Mouse (Mus musculus) spleen, embryonic (tissue): Measurements from ENCODE around the gene Rtca.

Experiments
- CTCF ChIA-PET: fragments of 350-600 bp; sonication (Branson Sonifier 250); formaldehyde crosslinking; loops from one replicate; lab custom pipeline; 2022; lab: Charles Lee

The Rtca gene

GRCm38 (mm10) chr3:116477351-116477750, 30.7 kb downstream of the Rtca start:
- CTCF ChIA-PET = no interaction called here

- CTCF ChIA-PET = no interaction called here
Measured at GRCm38 (mm10) chr3:116476686-116477298, 31.2 kb downstream of the Rtca start.

DNA sequence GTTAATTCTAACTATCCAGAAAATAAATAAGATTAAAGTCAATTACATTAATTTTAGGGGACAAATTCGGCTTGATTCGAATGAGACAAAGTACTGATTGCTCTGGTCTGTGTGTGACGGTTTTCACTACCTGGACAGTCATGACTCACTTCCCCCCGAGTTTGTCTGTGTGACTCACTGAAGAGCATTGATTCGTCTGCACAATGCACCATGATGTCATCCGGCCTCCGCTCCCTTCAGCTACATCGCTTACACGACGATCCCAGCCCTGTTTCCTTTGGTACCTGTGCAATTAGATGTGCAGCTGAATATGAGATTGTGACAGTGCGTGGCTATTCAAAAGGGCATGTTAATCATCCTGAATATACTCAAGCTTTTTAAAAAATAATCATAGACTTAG, 33.4 kb downstream of the Rtca start:
- CTCF ChIA-PET = interaction anchor here (0.5 kb wide), 1 partner anchor 791 kb away, joined by 3 read pairs; no protein-coding TSS in a partner anchor

GRCm38 (mm10) chr3:116465709-116466108, 42.3 kb downstream of the Rtca start:
- CTCF ChIA-PET = no interaction called here

DNA sequence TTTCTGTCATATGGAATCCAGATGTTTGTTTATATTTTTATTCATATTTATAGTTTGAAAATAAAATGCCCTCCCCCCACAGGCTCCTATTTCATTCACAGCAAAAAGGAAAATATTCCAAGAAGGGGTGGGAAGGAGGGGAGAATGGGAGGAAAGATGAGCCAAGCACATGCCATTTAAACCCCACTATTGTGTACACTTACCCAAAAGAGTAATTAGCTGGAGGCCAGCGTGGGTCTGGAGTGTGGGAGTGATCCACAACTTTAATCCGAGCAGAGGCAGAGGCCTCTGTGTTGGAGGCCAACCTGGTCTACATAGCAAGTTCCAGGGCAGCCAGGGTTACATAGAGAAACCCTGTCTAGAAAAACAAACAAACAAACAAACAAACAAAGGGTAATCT, 43.7 kb downstream of the Rtca start:
- CTCF ChIA-PET = interaction anchor here (0.6 kb wide), 1 partner anchor 50 kb away, joined by 3 read pairs; no protein-coding TSS in a partner anchor

DNA sequence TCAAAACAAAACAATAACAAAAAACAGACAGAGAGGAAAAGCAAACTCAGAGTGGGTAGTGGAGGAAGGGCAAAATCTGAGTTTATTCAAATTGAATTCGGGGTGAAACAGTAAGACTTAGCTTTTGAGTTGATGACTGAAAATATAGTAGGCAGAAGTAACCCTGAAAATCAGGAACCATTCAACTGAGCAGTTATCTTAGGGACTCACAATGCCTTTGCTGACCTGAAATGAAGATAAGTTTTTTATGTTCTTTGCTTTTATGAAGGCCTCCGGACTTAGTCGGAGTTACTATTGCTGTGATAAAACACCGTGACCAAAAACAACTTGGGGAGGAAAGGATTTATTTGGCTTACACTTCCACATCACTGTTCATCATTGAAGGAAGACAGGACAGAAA, 47.0 kb downstream of the Rtca start:
- CTCF ChIA-PET = no interaction called here

DNA sequence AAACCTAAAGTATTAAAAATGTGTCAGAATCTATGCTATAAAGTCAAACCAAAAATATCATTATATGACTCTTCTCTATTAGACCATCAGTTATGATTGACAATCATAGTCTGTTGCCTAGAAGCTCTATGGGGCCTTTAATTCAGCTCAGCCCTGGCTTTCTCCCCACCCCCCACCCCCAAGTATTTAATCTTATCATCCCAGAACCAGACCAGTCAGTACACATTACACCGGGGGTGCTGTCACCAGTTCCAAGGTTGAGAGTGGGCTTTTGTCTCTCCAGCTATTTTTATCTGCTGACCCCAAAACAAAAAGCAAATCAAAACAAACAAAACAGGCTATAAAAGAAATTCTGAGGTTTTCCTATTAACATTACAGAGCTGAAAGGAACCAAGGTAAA, 53.5 kb downstream of the Rtca start:
- CTCF ChIA-PET = no interaction called here

DNA sequence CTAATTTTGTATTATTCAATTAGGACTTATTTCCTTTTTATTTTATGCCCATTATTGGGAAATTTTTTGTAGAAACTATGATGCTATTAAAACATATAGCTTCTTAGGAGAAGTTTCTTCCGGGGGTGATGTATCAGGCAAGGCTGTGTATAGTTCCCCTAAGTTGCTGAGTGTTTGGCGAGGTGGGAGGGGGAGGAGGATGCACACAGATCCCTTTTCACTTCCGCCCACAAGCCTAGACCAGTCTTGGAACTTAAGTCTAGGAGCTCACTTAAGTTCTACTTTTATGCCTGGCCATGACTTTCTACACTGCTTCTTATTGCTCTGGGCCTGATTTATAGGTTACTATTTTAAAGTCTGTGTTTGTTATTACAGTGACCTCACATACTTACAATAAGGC, 57.3 kb downstream of the Rtca start:
- CTCF ChIA-PET = interaction anchor here (0.5 kb wide), 1 partner anchor 214 kb away, joined by 3 read pairs; no protein-coding TSS in a partner anchor

DNA sequence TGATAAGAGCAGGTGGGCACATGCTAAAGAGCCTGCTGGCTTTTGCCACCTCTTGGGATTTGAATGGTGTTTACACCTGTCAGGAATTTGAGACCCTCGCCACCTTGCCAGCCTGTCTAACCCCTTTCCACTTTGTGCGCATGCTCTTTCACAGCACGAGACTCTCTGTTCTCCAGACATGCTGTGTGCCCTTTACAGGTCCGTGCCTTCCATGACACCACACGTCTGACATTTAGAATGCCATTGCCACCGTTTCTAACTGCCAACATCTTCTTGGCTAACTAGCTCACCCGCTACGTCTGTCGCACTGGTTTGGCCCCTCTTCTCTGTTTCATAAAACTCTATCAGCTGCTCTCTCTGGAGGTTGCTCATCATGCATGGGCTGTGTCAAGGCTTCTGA, 63.7 kb downstream of the Rtca start:
- CTCF ChIA-PET = no interaction called here

GRCm38 (mm10) chr3:116442788-116443187, 65.2 kb downstream of the Rtca start:
- CTCF ChIA-PET = no interaction called here

GRCm38 (mm10) chr3:116441518-116442205, 66.3 kb downstream of the Rtca start:
- CTCF ChIA-PET = no interaction called here

DNA sequence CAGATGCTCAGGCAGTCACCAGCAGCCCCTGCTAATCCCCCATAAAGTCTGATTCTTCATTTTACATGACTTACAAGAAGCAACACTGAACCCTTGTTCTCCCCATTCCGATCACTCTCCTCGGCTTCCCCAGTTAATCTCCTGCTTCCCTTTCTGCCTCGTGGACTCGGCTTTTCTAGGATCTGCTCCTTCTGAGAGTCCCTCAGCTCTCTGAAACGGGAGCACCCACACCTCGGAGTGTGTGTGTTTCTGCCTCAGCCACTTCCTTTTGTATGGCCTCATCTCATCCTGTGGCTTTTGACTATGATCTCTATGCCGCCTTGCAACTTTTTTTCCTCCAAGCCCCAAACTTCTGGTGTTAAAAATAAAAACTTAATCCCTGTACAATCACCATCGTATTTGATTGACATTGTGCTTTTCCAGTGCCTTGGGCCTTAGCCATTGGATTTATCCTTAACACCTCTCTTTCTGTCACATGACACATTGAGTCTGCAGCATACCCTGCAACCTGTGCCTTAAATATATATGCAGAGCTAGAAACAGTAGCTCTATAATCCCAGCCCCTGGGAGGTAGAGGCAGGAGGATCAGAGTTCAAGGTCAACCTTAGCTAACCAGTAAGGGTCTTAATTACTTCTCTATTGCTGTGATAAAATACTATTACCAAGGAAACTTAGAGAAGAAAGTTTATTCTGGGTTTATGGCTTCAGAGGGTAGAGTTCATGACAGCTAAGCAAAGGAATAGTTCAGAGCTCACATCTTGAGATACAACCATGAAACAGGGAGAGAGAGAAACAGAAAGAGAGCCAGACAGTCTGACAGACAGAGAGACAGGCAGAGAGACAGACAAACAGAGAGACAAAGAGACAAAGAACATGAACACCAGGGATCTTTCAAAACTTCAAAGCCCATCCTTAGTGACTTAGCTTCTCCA, 67.7 kb downstream of the Rtca start:
- CTCF ChIA-PET = no interaction called here
